Mouse (Mus musculus): ENCODE measurements at regions not wholly inside any gene's neighbourhood (a gene's known extent, or its start where the extent isn't known, plus 50 kb on each side); places are given as distances from the start of the nearest gene placed in this dataset.
"Not testable (repeated sequence)": the region's sequence is repeated elsewhere in the genome, so short reads cannot be mapped to it uniquely, and the experiment has no call there.

DNA sequence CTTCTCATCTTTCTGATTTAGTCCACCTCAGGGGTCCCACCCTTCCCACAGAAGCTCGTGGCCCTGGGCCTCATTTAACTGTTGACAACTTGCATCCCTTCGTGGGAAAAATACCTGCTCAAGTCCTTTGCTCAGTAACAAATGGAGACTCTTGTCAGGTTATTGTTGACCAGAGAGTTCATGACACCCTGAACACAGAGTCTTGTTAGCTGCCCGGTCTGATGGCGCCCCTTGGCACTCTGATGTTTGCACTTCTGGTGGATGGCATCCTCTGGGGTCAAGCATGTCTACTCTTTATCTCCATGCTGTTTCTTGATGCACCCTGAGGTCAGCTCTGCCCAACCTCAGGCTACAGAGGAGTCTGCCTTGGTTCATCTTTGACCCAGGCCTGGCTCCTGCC is 157.6 kb upstream of the Trpc7 start:
- no peak for DNase-seq (ENCODE audit: low read depth, low spot score)

DNA sequence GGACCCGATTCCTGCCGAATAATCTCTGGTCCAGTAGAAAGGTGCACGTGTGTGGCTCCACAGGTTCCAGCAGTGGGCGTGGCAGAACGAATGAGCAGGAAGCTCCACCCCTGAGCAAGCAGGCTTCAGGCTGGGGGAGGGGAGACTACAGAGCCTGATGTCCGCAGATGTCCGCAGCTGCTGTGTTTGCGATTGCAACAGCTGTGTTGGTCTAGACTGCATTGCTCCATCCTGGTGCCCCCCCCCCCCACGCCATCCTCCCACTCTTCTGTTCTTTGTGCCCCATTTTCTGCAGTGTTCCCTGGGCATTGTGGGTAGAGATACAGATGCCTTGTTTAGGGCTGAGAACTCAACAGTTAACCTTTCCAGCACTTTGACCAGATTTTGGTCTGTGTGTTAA is 150.3 kb upstream of the Trpc7 start:
- not testable (repeated sequence) for DNase-seq (ENCODE audit: low read depth, low spot score)

DNA sequence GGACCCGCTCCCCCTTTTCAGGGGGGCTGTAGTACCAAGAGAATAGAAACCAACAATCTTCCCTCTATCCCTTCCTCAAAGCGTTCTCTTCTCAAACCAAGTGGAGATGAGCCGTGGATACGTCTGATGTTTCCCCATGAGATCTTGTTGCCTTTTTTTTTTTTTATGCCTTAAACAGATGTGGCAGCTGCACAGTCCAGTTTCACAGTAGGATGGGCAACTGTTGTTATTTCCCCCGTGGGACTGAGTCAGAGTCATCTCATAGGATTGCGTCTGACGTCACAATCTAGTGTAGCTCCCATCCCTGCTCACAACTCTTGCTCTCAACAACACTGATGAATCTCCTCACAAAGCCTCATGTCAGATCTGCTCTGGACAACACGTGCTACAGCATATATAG is 148.7 kb upstream of the Trpc7 start:
- DNase-seq (ENCODE audit: low read depth, low spot score) = no peak

DNA sequence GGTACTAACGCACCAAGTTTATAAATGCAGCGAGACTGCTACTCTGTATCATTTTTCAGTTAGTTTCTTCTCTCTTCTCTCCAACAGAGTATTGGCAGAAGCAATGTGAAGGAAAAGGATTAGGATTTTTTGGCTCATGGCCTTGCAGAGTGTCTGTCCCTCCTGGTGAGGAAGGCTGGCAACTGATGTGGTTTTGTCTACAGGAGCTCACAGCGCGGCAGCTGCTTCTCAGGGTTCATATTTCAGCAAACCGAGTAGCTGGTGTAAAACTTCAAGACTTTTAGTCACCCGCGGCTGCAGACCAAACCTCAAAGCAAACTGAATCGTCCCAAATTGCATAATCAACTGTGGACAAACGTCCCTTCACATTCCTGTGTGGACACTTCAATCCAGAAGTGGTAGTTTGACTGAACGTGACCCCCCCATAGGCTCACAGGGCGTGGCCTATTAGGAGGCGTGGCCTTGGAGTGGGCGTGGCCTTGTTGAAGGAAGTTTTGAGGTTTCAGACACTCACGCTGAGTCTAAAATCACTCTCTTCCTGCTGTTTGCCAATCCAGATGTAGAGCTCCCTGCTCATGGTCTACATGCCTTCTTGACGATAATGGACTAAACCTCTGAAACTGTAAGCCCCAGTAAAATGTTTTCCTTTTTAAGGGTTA is 147.7 kb upstream of the Trpc7 start:
- DNase-seq (ENCODE audit: low read depth, low spot score) = no peak

GRCm38 (mm10) chr13:57042514-57042913 is 146.7 kb upstream of the Trpc7 start:
- peak; percentile 11 for DNase-seq (ENCODE audit: low read depth, low spot score)

DNA sequence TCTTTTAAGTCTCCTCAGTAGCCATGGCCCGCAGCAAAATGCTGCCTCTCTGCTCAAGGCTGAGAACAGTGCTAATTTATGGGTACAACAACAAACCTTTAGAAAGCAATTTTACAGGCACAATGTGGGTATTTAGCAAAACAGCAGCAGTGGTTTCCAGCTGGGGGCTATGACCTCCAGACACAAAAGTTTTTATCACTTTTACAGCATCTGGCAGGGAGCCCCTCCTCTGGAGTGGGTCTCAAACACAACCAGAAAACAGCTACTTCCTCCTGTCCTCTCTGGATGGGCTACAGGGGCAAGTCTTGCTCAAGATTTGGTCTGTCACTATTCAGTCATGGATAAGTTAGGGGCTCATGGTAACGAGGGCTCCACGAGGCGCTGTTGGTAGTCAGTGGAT is 137.1 kb upstream of the Trpc7 start:
- DNase-seq (ENCODE audit: low read depth, low spot score) = no peak

DNA sequence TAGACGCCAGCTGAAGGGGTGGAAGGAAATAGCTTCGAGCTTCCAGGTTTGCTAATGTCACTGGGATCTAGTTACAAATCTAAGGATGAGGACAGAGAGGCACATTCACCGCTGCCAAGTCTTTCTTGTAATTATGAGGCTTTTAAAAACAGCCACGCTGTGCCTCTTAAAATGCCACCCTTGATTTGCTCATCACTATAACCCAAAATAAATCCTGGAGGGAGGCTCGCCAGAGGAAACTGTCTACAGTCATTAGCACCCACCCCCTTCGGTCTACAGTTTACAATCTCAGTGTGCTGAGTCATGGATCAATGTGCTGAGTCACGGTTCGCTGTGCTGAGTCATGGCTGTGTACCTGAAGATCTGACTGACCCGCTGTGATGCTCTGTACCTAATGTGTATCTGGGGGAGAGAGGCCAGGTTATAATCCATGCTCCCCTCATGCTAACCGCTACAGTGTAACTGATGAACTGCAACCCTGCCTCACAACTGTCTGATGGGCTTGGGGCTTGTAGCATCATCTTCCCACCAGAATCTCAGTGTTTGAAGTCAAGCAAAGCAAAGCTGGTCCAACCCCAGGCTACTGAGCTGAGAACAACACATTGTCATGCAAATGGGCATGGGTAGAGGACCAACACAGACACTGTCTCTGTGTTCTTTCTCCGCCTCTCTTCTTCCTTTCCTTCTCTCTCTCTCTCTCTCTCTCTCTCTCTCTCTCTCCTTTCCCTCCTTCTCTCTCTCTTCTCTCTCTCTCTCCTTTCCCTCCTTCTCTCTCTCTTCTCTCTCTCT is 122.0 kb upstream of the Trpc7 start:
- peak; percentile 39 for DNase-seq (ENCODE audit: low read depth, low spot score)

DNA sequence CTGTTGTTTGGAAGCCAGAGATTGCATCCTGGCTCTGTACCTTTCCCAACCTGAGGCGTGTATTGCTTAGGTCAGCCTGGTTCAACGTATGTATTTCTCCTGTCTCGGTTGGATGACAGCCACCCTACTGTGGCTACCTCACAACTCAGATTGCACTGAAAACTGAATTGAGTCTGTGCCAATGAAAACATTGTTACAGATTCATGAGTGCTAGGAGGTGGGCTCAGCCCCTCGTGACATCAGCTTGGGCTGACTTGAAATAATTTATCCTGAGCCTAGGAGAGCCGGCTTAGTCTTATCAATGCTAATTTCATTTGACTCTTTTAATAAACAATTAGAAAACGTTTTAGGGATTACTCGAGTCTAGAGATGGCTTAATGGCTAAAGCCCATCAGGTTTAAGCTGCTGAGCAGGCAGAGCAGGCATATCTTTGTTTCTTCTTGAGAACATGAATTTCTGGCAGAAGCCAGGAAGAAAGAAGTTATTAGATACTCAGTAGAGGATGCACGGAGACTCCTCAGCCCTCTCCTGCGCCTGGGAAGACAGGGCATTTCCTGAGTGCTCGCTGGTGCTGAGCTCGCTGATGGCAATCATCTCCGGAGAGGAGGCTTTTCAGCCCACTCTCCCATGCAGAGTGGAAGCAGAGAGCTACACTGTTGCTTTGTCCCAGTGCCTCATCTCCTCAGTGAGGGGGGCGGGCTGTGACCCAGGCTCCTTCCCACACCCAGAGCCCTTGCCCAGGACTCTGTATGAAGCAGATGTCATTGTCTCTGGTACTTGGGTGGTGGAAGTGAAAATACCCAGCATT is 120.9 kb upstream of the Trpc7 start:
- no peak for DNase-seq (ENCODE audit: low read depth, low spot score)

- DNase-seq (ENCODE audit: low read depth, low spot score) = not testable (repeated sequence)
Measured at GRCm38 (mm10) chr13:57007236-57007635, 111.4 kb upstream of the Trpc7 start.

DNA sequence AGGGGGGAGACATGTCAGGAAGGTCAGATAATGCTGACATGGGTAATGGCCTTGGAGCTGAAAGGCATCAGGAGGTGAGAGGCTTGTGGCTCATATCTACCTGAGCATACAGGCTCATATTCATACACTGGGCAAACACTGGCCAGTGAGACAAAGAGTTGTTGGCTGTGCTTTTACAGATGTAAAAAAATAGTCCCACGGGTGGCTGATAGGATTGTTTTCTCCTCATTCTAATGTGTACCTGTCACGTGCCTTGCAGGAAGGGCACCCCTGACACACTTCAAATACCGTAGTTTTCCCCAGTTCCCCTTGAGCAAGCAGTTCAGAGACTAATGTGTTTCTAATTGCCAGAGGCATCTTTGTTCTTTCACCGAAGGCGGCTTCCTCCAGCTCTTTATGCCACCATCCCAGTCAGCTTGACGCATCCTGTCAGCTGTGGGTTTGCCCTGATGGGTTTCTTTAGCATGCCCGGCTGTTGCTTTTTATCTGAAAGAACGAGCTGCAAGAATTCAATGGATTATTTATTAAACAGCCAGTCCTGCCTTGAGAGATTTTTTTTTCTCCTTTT is 107.9 kb upstream of the Trpc7 start:
- DNase-seq (ENCODE audit: low read depth, low spot score) = no peak

DNA sequence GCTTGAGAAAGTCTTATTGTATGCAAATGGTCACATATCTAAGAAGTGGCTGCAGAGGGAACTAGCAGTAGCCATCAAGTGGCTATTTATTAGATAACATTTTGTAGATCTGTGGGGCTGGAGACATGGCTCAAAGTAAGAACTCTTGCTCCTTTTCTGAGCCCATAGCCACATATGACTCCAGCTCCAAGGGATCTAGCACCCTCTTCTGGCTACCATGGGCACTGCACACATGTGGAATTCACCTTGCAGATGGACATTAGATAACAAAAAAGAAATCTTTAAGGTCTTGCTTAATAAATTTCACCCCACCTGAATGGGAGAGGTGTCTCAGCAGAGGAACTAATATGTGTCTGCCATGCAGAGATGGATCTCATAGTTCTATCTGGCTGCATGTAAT is 96.2 kb upstream of the Trpc7 start:
- DNase-seq (ENCODE audit: low read depth, low spot score) = no peak

- no peak for DNase-seq (ENCODE audit: low read depth, low spot score)
Measured at GRCm38 (mm10) chr13:56974063-56974462, 78.3 kb upstream of the Trpc7 start.

DNA sequence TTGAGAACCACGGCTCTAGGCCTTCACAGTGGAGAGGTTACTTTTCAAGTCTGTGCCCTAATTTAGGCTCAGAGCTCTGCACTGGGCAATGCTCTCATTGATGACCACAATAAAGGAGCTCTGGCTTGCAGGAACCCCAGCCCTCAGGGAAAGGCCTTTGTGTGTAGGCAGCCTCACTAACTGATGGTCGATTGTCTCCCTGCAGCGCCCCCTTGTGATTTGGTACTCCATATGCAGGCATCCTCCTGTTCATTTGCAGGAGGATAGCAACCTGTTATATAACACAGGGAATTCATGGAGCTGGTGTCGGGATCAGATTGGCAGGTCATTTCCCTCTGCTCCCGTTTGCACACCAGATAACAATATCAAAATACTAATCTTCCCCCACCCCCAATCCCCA is 59.6 kb upstream of the Trpc7 start:
- DNase-seq (ENCODE audit: low read depth, low spot score) = peak; percentile 9

GRCm38 (mm10) chr13:56948086-56948485 is 52.3 kb upstream of the Trpc7 start:
- no peak for DNase-seq (ENCODE audit: low read depth, low spot score)

GRCm38 (mm10) chr13:56947266-56947665 is 51.5 kb upstream of the Trpc7 start:
- no peak for DNase-seq (ENCODE audit: low read depth, low spot score)
